Mouse (Mus musculus) hindbrain, embryonic 13.5 days (tissue): ENCODE results near the gene Grhl3. TPM values are rescaled to one million over a fixed set of nuclear protein-coding genes. Genes with fewer than 3 reads are reported as not detected.

ENCODE experiments used
- ATAC-seq: fragments of 200-750 bp; cut with Nextera tagmentation; 2 replicates; pipeline ENCODE4 v1.8.0; 2017; ENCODE audit warnings: moderate TSS enrichment; ENCODE audit not compliant: low FRiP score
- H3K27ac ChIP-seq: fragments of 300-500 bp; sonication (generic); 2 replicates; pipeline ENCODE4 v1.5.1; 2015; ENCODE audit warnings: inconsistent platforms, mild to moderate bottlenecking, moderate library complexity
- H3K27me3 ChIP-seq: fragments of 300-500 bp; sonication (generic); 2 replicates; pipeline ENCODE4 v1.6.1; 2015; ENCODE audit warnings: mild to moderate bottlenecking, inconsistent platforms
- H3K36me3 ChIP-seq: fragments of 300-500 bp; sonication (generic); 2 replicates; pipeline ENCODE4 v1.6.1; 2015; ENCODE audit warnings: mild to moderate bottlenecking, inconsistent platforms
- H3K4me1 ChIP-seq: fragments of 300-500 bp; sonication (generic); replicated peaks from 2 replicates; pipeline ENCODE4 v1.6.1; 2015; ENCODE audit warnings: inconsistent platforms
- H3K4me2 ChIP-seq: fragments of 300-500 bp; sonication (generic); 2 replicates; pipeline ENCODE4 v1.6.1; 2015; ENCODE audit warnings: inconsistent platforms, mild to moderate bottlenecking, moderate library complexity
- H3K4me3 ChIP-seq: fragments of 300-500 bp; sonication (generic); 2 replicates; pipeline ENCODE4 v1.5.1; 2015; ENCODE audit warnings: mild to moderate bottlenecking, inconsistent platforms
- H3K9ac ChIP-seq: fragments of 300-500 bp; sonication (generic); 2 replicates; pipeline ENCODE4 v1.6.1; 2015; ENCODE audit warnings: mild to moderate bottlenecking, inconsistent platforms
- H3K9me3 ChIP-seq: fragments of 300-500 bp; sonication (generic); 2 replicates; pipeline ENCODE4 v1.6.1; 2016; ENCODE audit warnings: inconsistent platforms
- WGBS: fragments of 180-500 bp; shearing (Covaris S2); methylation state at CpG from one replicate; pipeline ENCODE4 v1.1.7; 2015; 5-methylcytosine and 5-hydroxymethylcytosine counted together
- microRNA-seq: library from miRNA; unstranded; fragments of <30 nt; microRNA quantifications from one replicate; pipeline ENCODE4, GENCODE M21; 2016
- polyA plus RNA-seq: library from polyadenylated mRNA; unstranded; fragments of >200 nt; fragmentation: Nextera tagmentation; extraction: Ambion mirVana; gene quantifications from 2 replicates; pipeline ENCODE4 v1.2.1, GENCODE M21; 2015

The Grhl3 gene
- polyA plus RNA-seq, 1 experiment from 2014 or later, result 0.90 TPM

DNA sequence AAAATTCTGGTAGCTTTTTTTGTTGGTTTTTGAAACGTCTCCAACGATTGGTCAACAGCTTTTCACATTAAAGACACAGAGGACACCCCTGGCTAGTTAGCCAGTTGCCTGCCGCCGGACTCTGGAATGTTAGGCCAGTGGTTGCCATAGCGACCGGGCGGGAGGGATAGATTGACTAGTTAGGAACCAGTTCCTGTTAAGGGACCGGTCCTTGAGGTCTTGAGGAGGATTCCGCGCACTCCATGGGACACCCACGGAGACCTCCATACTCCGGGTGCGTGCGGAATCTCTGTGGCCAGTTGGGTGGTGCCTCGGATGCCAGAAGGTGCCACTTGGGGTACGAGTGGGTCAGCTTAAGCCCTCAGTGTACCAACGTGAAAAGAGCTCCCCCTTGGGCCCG, 77.6 kb downstream of the Grhl3 start:
- H3K36me3 ChIP-seq, result peaks cover 2% of the 10 kb centered on the region; the same call in 1 of the 2 replicates
- peak overlapping the region; percentile 94; the same call in 1 of the 2 replicates for H3K4me2 ChIP-seq
- no peak overlapping the region for H3K9ac ChIP-seq
- H3K27me3 ChIP-seq, result peaks cover 12% of the 10 kb centered on the region; the same call in 1 of the 2 replicates
- no peak overlapping the region for H3K4me3 ChIP-seq
- H3K9me3 ChIP-seq, result no peaks in the 10 kb centered on the region
- no peak overlapping the region for H3K27ac ChIP-seq
- 19% methylated on average over 18 of the region's 18 CpGs for WGBS
- H3K4me1 ChIP-seq, result peaks cover 12% of the 10 kb centered on the region
- ATAC-seq, result no peak

GRCm38 (mm10) chr4:135495397-135495791, 78.0 kb downstream of the Grhl3 start:
- H3K4me3 ChIP-seq, result peak overlapping the region; percentile 71
- H3K27me3 ChIP-seq, result peaks cover 16% of the 10 kb centered on the region; the same call in 1 of the 2 replicates
- H3K9ac ChIP-seq, result peak overlapping the region; percentile 70
- no peak for ATAC-seq
- H3K4me1 ChIP-seq, result peaks cover 12% of the 10 kb centered on the region
- H3K4me2 ChIP-seq, result peak overlapping the region; percentile 94
- H3K36me3 ChIP-seq, result peaks cover 6% of the 10 kb centered on the region
- WGBS, result 15% methylated on average over 9 of the region's 9 CpGs
- H3K27ac ChIP-seq, result peak overlapping the region; percentile 48; the same call in 1 of the 2 replicates
- no peaks in the 10 kb centered on the region for H3K9me3 ChIP-seq

- Histone ChIP-seq H3K36me3 (peaks cover 12% of the 10 kb centered on the region), H3K4me1 (peaks cover 12% of the 10 kb centered on the region), H3K4me3 (peak within 1 kb of the TSS; percentile 71), H3K9ac (peak within 1 kb of the TSS; percentile 70), H3K4me2 (peak within 1 kb of the TSS; percentile 94), H3K27ac (peak within 1 kb of the TSS; percentile 71), H3K27me3 (peaks cover 17% of the 10 kb centered on the region; the same call in 1 of the 2 replicates), H3K9me3 (no peaks in the 10 kb centered on the region)
- WGBS, result under 1% methylated on average over 53 of the region's 53 CpGs
- ATAC-seq, result peak; percentile 96
Observed at GRCm38 (mm10) chr4:135494521-135495396, 78.7 kb downstream of the Grhl3 start, which contains the start of the genes Stpg1 and Nipal3. Gene Stpg1 (plus strand): TSS chr4:135494790. Gene Nipal3 (minus strand): TSS chr4:135495038.

- H3K4me2 ChIP-seq, result peak overlapping the region; percentile 94
- 1% methylated on average over 33 of the region's 33 CpGs for WGBS
- peaks cover 12% of the 10 kb centered on the region for H3K4me1 ChIP-seq
- peaks cover 17% of the 10 kb centered on the region; the same call in 1 of the 2 replicates for H3K27me3 ChIP-seq
- peaks cover 20% of the 10 kb centered on the region for H3K36me3 ChIP-seq
- peak overlapping the region; percentile 71 for H3K4me3 ChIP-seq
- ATAC-seq, result peak; percentile 47
- peak overlapping the region; percentile 69 for H3K9ac ChIP-seq
- H3K9me3 ChIP-seq, result no peaks in the 10 kb centered on the region
- peak overlapping the region; percentile 71 for H3K27ac ChIP-seq
Observed at GRCm38 (mm10) chr4:135493691-135494520, 79.5 kb downstream of the Grhl3 start.

DNA sequence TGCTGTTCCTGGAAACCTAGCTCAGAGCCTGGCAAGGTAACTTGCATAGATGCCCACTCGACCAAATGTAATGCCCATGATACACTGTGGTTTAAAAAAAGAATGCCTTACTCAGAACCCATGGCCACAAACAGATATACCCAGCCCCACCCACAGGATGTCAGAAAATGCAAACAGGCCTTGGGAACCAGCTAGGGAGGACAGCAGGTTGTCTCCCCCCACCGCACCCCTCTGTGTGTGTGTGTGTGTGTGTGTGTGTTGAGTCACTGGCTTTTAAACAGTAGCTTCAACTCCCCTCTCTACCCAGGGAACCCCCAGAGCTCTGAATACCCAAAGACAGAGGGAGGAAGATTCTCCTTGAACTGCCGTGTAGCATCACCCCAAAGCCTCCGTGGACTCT, 80.2 kb downstream of the Grhl3 start:
- no peak for ATAC-seq
- H3K27ac ChIP-seq, result no peak overlapping the region
- 45% methylated on average over 4 of the region's 4 CpGs for WGBS
- peak overlapping the region; percentile 69 for H3K9ac ChIP-seq
- H3K4me3 ChIP-seq, result peak overlapping the region; percentile 71
- peaks cover 26% of the 10 kb centered on the region for H3K36me3 ChIP-seq
- H3K9me3 ChIP-seq, result no peaks in the 10 kb centered on the region
- H3K27me3 ChIP-seq, result peaks cover 19% of the 10 kb centered on the region; the same call in 1 of the 2 replicates
- peak overlapping the region; percentile 94 for H3K4me2 ChIP-seq
- peaks cover 12% of the 10 kb centered on the region for H3K4me1 ChIP-seq

Small RNAs within 50 kb of the gene (microRNA-seq; reads per million reads assigned to microRNA genes)
- not detected for gene Gm25317

Other genes starting within 250 kb of the Grhl3 start
- gene Srrm1, start 220.3 kb downstream of the Grhl3 start, polyA plus RNA-seq, result 215 and 220 TPM in 2 replicates
- gene Ncmap, start 175.4 kb downstream of the Grhl3 start, polyA plus RNA-seq, result 0.75 and 1.2 TPM in 2 replicates
- 31.2 and 31.8 TPM in 2 replicates for gene Rcan3, start 139.8 kb downstream of the Grhl3 start, polyA plus RNA-seq
- 0.23 and 0.44 TPM in 2 replicates for gene Stpg1, start 78.8 kb downstream of the Grhl3 start, polyA plus RNA-seq
- gene Nipal3, start 78.6 kb downstream of the Grhl3 start, polyA plus RNA-seq, result 6.5 and 7.8 TPM in 2 replicates
- 0.14 and 0.42 TPM in 2 replicates for gene Ifnlr1, start 112.7 kb upstream of the Grhl3 start, polyA plus RNA-seq
- gene Il22ra1, start 154.5 kb upstream of the Grhl3 start, polyA plus RNA-seq, result not detected in 2 replicates
- 0.12 and 0.13 TPM in 2 replicates for gene Myom3, start 186.1 kb upstream of the Grhl3 start, polyA plus RNA-seq